ENCODE assay signal across 25 mouse cellular contexts in the genomic region with DNA sequence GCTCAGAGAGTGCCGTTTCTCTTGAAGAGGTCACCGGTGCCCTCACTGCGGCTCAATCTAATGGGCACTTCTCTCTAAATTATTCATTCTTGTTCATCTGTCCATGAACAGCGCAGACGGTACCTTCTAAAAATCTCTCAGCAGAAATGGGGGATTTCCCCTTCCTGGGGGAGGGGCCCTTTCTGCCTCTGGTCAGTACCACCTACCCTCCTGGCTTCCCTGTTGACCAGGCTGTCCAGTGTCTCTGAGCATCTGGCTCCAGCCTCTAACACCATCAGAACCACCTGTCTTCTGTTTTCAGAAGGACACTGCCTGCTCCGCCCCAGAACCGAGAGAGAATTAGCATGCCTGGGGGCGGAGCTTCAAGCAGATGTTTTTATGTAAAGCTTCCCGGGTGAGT. TPM values are rescaled to one million over a fixed set of nuclear protein-coding genes. Genes with fewer than 3 reads are reported as not detected.
"Had no signal": no experiment of that assay in that cellular context is flagged by ENCODE, and none has a peak within 500 bp of the region (broad histone marks: within the 10 kb centered on the region; RNA-seq: fewer than 3 reads in every experiment).

No protein-coding gene starts in this region.

- DNase-seq: kidney, postnatal 25 days; layer of hippocampus, adult 9-11 months; liver; lung, adult 18-20 months; lung, postnatal 10 days; lung, postnatal 36 days; right cerebral cortex, postnatal 4 days; thymus, adult 2 months; thymus, postnatal 14 days had no signal

- H3K9ac ChIP-seq: limb, embryonic 13.5 days; liver, embryonic 12.5 days; liver, embryonic 15.5 days; lung, embryonic 15.5 days; midbrain, embryonic 13.5 days; neural tube, embryonic 13.5 days had no signal

- H3K4me3 ChIP-seq: layer of hippocampus, adult 2 months; limb, embryonic 10.5 days; limb, embryonic 13.5 days; liver, embryonic 12.5 days; liver, embryonic 15.5 days; lung, embryonic 15.5 days; megakaryocyte, embryonic 14.5 days; midbrain, embryonic 10.5 days; midbrain, embryonic 13.5 days; myocyte; neural tube, embryonic 13.5 days had no signal

- H3K4me2 ChIP-seq: limb, embryonic 13.5 days; liver, embryonic 12.5 days; liver, embryonic 15.5 days; lung, embryonic 15.5 days; midbrain, embryonic 13.5 days; neural tube, embryonic 13.5 days had no signal

- H3K36me3 ChIP-seq: limb, embryonic 10.5 days; limb, embryonic 13.5 days; liver, embryonic 12.5 days; liver, embryonic 15.5 days; lung, embryonic 15.5 days; midbrain, embryonic 10.5 days; midbrain, embryonic 13.5 days; neural tube, embryonic 13.5 days had no signal

- H3K9me3 ChIP-seq: limb, embryonic 10.5 days; limb, embryonic 13.5 days; liver, embryonic 12.5 days; liver, embryonic 15.5 days; lung, embryonic 15.5 days; midbrain, embryonic 10.5 days; midbrain, embryonic 13.5 days; neural tube, embryonic 13.5 days had no signal

- H3K27ac ChIP-seq: kidney, postnatal 0 days; layer of hippocampus, adult 2 months; limb, embryonic 10.5 days; limb, embryonic 13.5 days; liver, embryonic 12.5 days; liver, embryonic 15.5 days; lung, embryonic 15.5 days; midbrain, embryonic 10.5 days; midbrain, embryonic 13.5 days; neural tube, embryonic 13.5 days; stomach, postnatal 0 days had no signal

- ATAC-seq: liver, embryonic 12.5 days; midbrain, embryonic 13.5 days; midbrain, embryonic 16.5 days had no signal

RNA-seq across cellular contexts. Expression of a gene that starts 3.1 kb away (rescaled TPM):
- total RNA-seq: monocyte, adult 5-6 weeks; neutrophil, adult 5-6 weeks had no signal
